Mouse (Mus musculus) ES-Bruce4 (cell line): ENCODE data around the gene BC049715.

Experiments used
- CTCF ChIP-seq: IDR thresholded peaks from one replicate; pipeline ENCODE4 v1.8.1; 2011; ENCODE audit warnings: low read depth, low read length
- EP300 ChIP-seq: IDR thresholded peaks from 2 replicates; pipeline ENCODE4 v1.6.1; 2011; ENCODE audit warnings: low read depth, low read length; ENCODE audit not compliant: insufficient read depth
- POLR2A ChIP-seq: IDR thresholded peaks from one replicate; pipeline ENCODE4 v1.8.1; 2011; ENCODE audit warnings: low read length; ENCODE audit not compliant: insufficient read depth

DNA sequence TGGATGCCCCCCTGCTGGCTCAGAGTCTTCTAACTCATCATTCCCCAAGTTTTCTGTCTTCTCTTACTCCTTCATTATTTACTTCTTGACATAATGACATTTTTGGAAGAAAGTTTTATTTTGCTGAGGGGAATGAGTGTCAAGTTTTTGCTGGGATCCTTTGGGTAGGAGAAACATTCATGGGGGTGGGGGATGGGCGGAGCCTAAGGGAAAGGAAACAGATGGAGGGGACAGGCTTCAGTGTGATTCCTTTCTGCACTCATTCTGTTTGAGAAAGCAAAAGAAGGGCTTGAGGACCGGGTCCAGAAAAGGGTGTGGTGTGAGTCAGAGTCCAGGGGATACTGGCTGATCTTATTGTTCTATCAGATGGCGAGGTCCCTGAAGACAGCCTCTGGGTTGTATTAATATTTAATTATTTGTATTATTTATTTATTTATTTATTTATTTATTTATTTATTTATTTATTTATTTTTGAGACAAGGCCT is 56.0 kb downstream of the BC049715 start:
- TF ChIP-seq CTCF (no peak), EP300 (no peak), POLR2A (no peak)
